Mouse (Mus musculus): ENCODE results near the gene Olfr1418. TPM values are rescaled to one million over a fixed set of nuclear protein-coding genes. Genes with fewer than 3 reads are reported as not detected.
"Not testable (repeated sequence)": the region's sequence is repeated elsewhere in the genome, so short reads cannot be mapped to it uniquely, and the experiment has no call there.

Olfr1418 gene
- polyA plus RNA-seq (2015; fragmentation: Nextera tagmentation; extraction: Ambion mirVana) = not detected in 2 replicates

- no peak within 1 kb of the TSS for H3K4me2 ChIP-seq (ENCODE audit: low read depth, low read length)
- no peaks in the 10 kb centered on the region for H3K27me3 ChIP-seq (replicated peaks; ENCODE audit: control insufficient read depth, insufficient read depth, low read length)
- no peak within 1 kb of the TSS for H3K9ac ChIP-seq (ENCODE audit: low read depth, low read length)
- H3K36me3 ChIP-seq (ENCODE audit: control insufficient read depth, insufficient read depth, low read length) = no peaks in the 10 kb centered on the region
- ATAC-seq = no peak
- H3K27ac ChIP-seq (ENCODE audit: low read length) = no peak within 1 kb of the TSS
- no peaks in the 10 kb centered on the region for H3K4me1 ChIP-seq (ENCODE audit: control insufficient read depth, insufficient read depth, low read length)
- WGBS = 92% methylated on average over 1 of the region's 1 CpGs
- no peak within 1 kb of the TSS for H3K4me3 ChIP-seq (ENCODE audit: low read length)
- H3K9me3 ChIP-seq (ENCODE audit: control insufficient read depth, low read length) = no peaks in the 10 kb centered on the region
Measured at GRCm38 (mm10) chr19:11860966-11861365, at the start of gene Olfr1418. Gene Olfr1418 (minus strand): TSS chr19:11861066.

- no peaks in the 10 kb centered on the region for H3K4me1 ChIP-seq (ENCODE audit: control insufficient read depth, insufficient read depth, low read length)
- H3K9me3 ChIP-seq (ENCODE audit: control insufficient read depth, low read length) = no peaks in the 10 kb centered on the region
- H3K27me3 ChIP-seq (replicated peaks; ENCODE audit: control insufficient read depth, insufficient read depth, low read length) = no peaks in the 10 kb centered on the region
- no peaks in the 10 kb centered on the region for H3K36me3 ChIP-seq (ENCODE audit: control insufficient read depth, insufficient read depth, low read length)
- H3K9ac ChIP-seq (ENCODE audit: low read depth, low read length) = no peak within 1 kb of the TSS
- WGBS = 17% methylated on average over 1 of the region's 1 CpGs
- no peak for ATAC-seq
- no peak within 1 kb of the TSS for H3K4me2 ChIP-seq (ENCODE audit: low read depth, low read length)
- no peak within 1 kb of the TSS for H3K4me3 ChIP-seq (ENCODE audit: low read length)
- no peak within 1 kb of the TSS for H3K27ac ChIP-seq (ENCODE audit: low read length)
Measured at GRCm38 (mm10) chr19:11886265-11886664, 25.4 kb upstream of the Olfr1418 start, which contains the start of gene Olfr1420. Gene Olfr1420 (plus strand): TSS chr19:11886565.

GRCm38 (mm10) chr19:11878404-11878803 lies 17.5 kb upstream of the Olfr1418 start:
- not testable (repeated sequence) for ATAC-seq; H3K4me3 ChIP-seq (ENCODE audit: low read length); H3K4me1 ChIP-seq (ENCODE audit: control insufficient read depth, insufficient read depth, low read length); H3K36me3 ChIP-seq (ENCODE audit: control insufficient read depth, insufficient read depth, low read length); H3K27me3 ChIP-seq (replicated peaks; ENCODE audit: control insufficient read depth, insufficient read depth, low read length); H3K4me2 ChIP-seq (ENCODE audit: low read depth, low read length); H3K9ac ChIP-seq (ENCODE audit: low read depth, low read length); H3K27ac ChIP-seq (ENCODE audit: low read length); H3K9me3 ChIP-seq (ENCODE audit: control insufficient read depth, low read length)
- 62% methylated on average over 22 of the region's 22 CpGs for WGBS

GRCm38 (mm10) chr19:11875006-11875405 lies 14.1 kb upstream of the Olfr1418 start, which contains the start of gene Olfr1419:
Gene Olfr1419 (minus strand): TSS chr19:11875106.
- H3K4me3 ChIP-seq (ENCODE audit: low read length) = no peak within 1 kb of the TSS
- H3K9ac ChIP-seq (ENCODE audit: low read depth, low read length) = no peak within 1 kb of the TSS
- no peak within 1 kb of the TSS for H3K27ac ChIP-seq (ENCODE audit: low read length)
- H3K4me1 ChIP-seq (ENCODE audit: control insufficient read depth, insufficient read depth, low read length) = no peaks in the 10 kb centered on the region
- WGBS = 53% methylated on average over 1 of the region's 1 CpGs
- H3K27me3 ChIP-seq (replicated peaks; ENCODE audit: control insufficient read depth, insufficient read depth, low read length) = no peaks in the 10 kb centered on the region
- no peak for ATAC-seq
- H3K9me3 ChIP-seq (ENCODE audit: control insufficient read depth, low read length) = no peaks in the 10 kb centered on the region
- H3K4me2 ChIP-seq (ENCODE audit: low read depth, low read length) = no peak within 1 kb of the TSS
- H3K36me3 ChIP-seq (ENCODE audit: control insufficient read depth, insufficient read depth, low read length) = no peaks in the 10 kb centered on the region

GRCm38 (mm10) chr19:11867837-11868236 lies 7.0 kb upstream of the Olfr1418 start:
- no peaks in the 10 kb centered on the region for H3K9me3 ChIP-seq (ENCODE audit: control insufficient read depth, low read length)
- 70% methylated on average over 2 of the region's 2 CpGs for WGBS
- H3K36me3 ChIP-seq (ENCODE audit: control insufficient read depth, insufficient read depth, low read length) = no peaks in the 10 kb centered on the region
- H3K4me2 ChIP-seq (ENCODE audit: low read depth, low read length) = no peak overlapping the region
- H3K9ac ChIP-seq (ENCODE audit: low read depth, low read length) = no peak overlapping the region
- H3K4me3 ChIP-seq (ENCODE audit: low read length) = no peak overlapping the region
- no peaks in the 10 kb centered on the region for H3K27me3 ChIP-seq (replicated peaks; ENCODE audit: control insufficient read depth, insufficient read depth, low read length)
- ATAC-seq = no peak
- H3K4me1 ChIP-seq (ENCODE audit: control insufficient read depth, insufficient read depth, low read length) = no peaks in the 10 kb centered on the region
- H3K27ac ChIP-seq (ENCODE audit: low read length) = no peak overlapping the region

- no peak for ATAC-seq
- Histone ChIP-seq H3K4me1 (ENCODE audit: control insufficient read depth, insufficient read depth, low read length) (no peaks in the 10 kb centered on the region), H3K9ac (ENCODE audit: low read depth, low read length) (no peak overlapping the region), H3K4me2 (ENCODE audit: low read depth, low read length) (no peak overlapping the region), H3K9me3 (ENCODE audit: control insufficient read depth, low read length) (no peaks in the 10 kb centered on the region), H3K36me3 (ENCODE audit: control insufficient read depth, insufficient read depth, low read length) (no peaks in the 10 kb centered on the region), H3K4me3 (ENCODE audit: low read length) (no peak overlapping the region), H3K27ac (ENCODE audit: low read length) (no peak overlapping the region), H3K27me3 (replicated peaks; ENCODE audit: control insufficient read depth, insufficient read depth, low read length) (no peaks in the 10 kb centered on the region)
- WGBS = 76% methylated on average over 6 of the region's 6 CpGs
Measured at GRCm38 (mm10) chr19:11856506-11856905, 4.4 kb downstream of the Olfr1418 start.

GRCm38 (mm10) chr19:11854821-11855220 lies 6.0 kb downstream of the Olfr1418 start:
- Histone ChIP-seq H3K4me3 (ENCODE audit: low read length) (no peak overlapping the region), H3K27ac (ENCODE audit: low read length) (no peak overlapping the region), H3K9me3 (ENCODE audit: control insufficient read depth, low read length) (no peaks in the 10 kb centered on the region), H3K9ac (ENCODE audit: low read depth, low read length) (no peak overlapping the region), H3K4me2 (ENCODE audit: low read depth, low read length) (no peak overlapping the region), H3K4me1 (ENCODE audit: control insufficient read depth, insufficient read depth, low read length) (no peaks in the 10 kb centered on the region), H3K27me3 (replicated peaks; ENCODE audit: control insufficient read depth, insufficient read depth, low read length) (no peaks in the 10 kb centered on the region), H3K36me3 (ENCODE audit: control insufficient read depth, insufficient read depth, low read length) (no peaks in the 10 kb centered on the region)
- no peak for ATAC-seq
- 89% methylated on average over 2 of the region's 2 CpGs for WGBS

- ATAC-seq = no peak
- 68% methylated on average over 4 of the region's 4 CpGs for whole genome bisulfite sequencing
- H3K27me3 ChIP-seq (replicated peaks; ENCODE audit: control insufficient read depth, insufficient read depth, low read length) = no peaks in the 10 kb centered on the region
- no peak overlapping the region for H3K27ac ChIP-seq (ENCODE audit: low read length)
- H3K9me3 ChIP-seq (ENCODE audit: control insufficient read depth, low read length) = no peaks in the 10 kb centered on the region
- H3K9ac ChIP-seq (ENCODE audit: low read depth, low read length) = no peak overlapping the region
- H3K4me3 ChIP-seq (ENCODE audit: low read length) = no peak overlapping the region
- H3K4me1 ChIP-seq (ENCODE audit: control insufficient read depth, insufficient read depth, low read length) = no peaks in the 10 kb centered on the region
- no peak overlapping the region for H3K4me2 ChIP-seq (ENCODE audit: low read depth, low read length)
- no peaks in the 10 kb centered on the region for H3K36me3 ChIP-seq (ENCODE audit: control insufficient read depth, insufficient read depth, low read length)
Measured at GRCm38 (mm10) chr19:11852652-11853051, 8.2 kb downstream of the Olfr1418 start.

- 81% methylated on average over 4 of the region's 4 CpGs for WGBS
- no peak overlapping the region for H3K4me2 ChIP-seq (ENCODE audit: low read depth, low read length)
- H3K36me3 ChIP-seq (ENCODE audit: control insufficient read depth, insufficient read depth, low read length) = no peaks in the 10 kb centered on the region
- no peaks in the 10 kb centered on the region for H3K9me3 ChIP-seq (ENCODE audit: control insufficient read depth, low read length)
- ATAC-seq = no peak
- no peak overlapping the region for H3K9ac ChIP-seq (ENCODE audit: low read depth, low read length)
- no peaks in the 10 kb centered on the region for H3K27me3 ChIP-seq (replicated peaks; ENCODE audit: control insufficient read depth, insufficient read depth, low read length)
- no peak overlapping the region for H3K4me3 ChIP-seq (ENCODE audit: low read length)
- H3K4me1 ChIP-seq (ENCODE audit: control insufficient read depth, insufficient read depth, low read length) = no peaks in the 10 kb centered on the region
- H3K27ac ChIP-seq (ENCODE audit: low read length) = no peak overlapping the region
Measured at GRCm38 (mm10) chr19:11846333-11846732, 14.5 kb downstream of the Olfr1418 start.

GRCm38 (mm10) chr19:11839119-11839518 lies 21.7 kb downstream of the Olfr1418 start, which contains the start of gene Olfr1417:
Gene Olfr1417 (minus strand): TSS chr19:11839219.
- no peak within 1 kb of the TSS for H3K4me3 ChIP-seq (ENCODE audit: low read length)
- no peak within 1 kb of the TSS for H3K27ac ChIP-seq (ENCODE audit: low read length)
- WGBS = 89% methylated on average over 4 of the region's 4 CpGs
- no peaks in the 10 kb centered on the region for H3K4me1 ChIP-seq (ENCODE audit: control insufficient read depth, insufficient read depth, low read length)
- no peaks in the 10 kb centered on the region for H3K9me3 ChIP-seq (ENCODE audit: control insufficient read depth, low read length)
- no peak for ATAC-seq
- H3K27me3 ChIP-seq (replicated peaks; ENCODE audit: control insufficient read depth, insufficient read depth, low read length) = no peaks in the 10 kb centered on the region
- no peaks in the 10 kb centered on the region for H3K36me3 ChIP-seq (ENCODE audit: control insufficient read depth, insufficient read depth, low read length)
- H3K4me2 ChIP-seq (ENCODE audit: low read depth, low read length) = no peak within 1 kb of the TSS
- no peak within 1 kb of the TSS for H3K9ac ChIP-seq (ENCODE audit: low read depth, low read length)

Measured in intestine, embryonic 16.5 days (tissue).